Mouse (Mus musculus): Measurements from ENCODE around the gene Dffa.
"Not testable (repeated sequence)": the region's sequence is repeated elsewhere in the genome, so short reads cannot be mapped to it uniquely, and the experiment has no call there.

Dffa gene

DNA sequence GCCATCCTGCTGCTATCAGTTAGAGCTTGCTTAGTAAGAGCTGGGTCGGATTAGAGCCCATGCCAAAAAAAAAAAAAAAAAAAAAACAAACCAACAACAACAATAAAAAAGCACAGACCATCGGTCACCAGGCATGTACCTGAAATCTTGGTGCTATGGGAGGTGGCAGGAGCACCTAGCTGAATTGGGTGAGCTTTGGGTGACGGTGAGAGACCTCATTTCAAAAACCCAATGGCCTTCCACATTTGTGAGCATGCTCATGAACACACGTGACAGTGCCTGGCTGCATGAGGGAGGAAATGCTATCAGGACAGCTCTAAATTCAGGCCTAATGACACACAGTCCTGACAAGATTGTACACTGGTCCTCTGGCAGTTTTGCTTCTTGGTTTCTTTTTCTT is 44.1 kb downstream of the Dffa start:
- DNase-seq (ENCODE audit: low read depth, low spot score) = no peak

DNA sequence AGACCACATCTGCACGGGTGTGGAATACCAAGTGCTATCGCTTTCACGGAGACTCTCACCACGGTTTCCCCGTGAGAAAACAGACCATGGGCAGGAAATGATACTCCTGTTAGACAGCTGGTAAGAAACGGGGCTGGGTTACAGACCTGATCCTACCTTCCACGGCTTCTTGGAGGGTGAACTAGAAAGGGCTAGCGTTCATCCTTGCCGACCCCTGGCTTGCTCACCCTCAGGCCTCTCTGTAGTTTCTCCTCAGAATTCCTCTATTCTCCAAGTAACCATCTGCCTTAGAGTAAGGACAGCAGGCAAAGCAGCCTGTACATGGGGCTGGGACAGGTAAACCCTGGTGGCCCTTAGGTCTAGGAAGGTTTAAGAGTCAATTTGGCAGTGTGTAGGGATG is 45.2 kb downstream of the Dffa start:
- no peak for DNase-seq (ENCODE audit: low read depth, low spot score)

DNA sequence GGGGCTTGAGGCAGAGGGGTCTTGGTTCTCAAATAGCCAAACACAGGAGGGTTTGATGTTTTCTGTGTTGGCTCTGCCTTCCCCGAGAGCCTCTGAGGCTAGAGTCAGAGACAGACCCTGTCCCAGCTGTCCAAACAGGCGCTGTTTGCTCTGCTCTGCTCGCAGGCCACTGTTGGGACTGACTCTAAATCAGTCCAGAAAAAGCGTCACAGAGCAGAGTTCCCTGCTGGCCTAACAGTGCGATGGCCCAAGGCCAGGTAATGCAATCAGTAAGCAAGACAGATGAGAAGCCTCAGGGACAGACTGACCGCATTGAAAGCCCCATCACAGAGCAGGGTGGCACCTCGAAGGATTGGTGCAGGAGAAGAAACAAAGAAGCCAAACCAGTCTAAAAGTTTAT is 45.7 kb downstream of the Dffa start:
- no peak for DNase-seq (ENCODE audit: low read depth, low spot score)

DNA sequence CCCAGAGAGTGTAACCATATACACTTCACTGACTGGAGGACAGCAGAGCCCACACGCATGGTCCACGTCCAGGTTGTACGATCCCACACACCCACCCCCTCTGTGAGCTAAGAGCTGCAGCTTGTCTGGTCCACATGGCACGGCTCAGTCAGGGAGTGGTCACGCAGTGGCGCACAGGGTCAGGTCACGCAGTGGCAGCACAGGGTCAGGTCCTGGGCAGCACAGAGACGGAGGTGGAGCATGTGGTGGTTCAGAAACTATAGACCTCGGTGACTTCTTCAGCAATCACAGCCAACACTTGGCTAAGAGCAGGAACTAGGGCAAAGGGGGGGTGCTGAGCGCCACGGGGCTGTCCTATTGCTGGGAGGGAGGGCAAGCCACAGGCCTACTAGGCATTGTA is 46.3 kb downstream of the Dffa start:
- DNase-seq (ENCODE audit: low read depth, low spot score) = no peak

DNA sequence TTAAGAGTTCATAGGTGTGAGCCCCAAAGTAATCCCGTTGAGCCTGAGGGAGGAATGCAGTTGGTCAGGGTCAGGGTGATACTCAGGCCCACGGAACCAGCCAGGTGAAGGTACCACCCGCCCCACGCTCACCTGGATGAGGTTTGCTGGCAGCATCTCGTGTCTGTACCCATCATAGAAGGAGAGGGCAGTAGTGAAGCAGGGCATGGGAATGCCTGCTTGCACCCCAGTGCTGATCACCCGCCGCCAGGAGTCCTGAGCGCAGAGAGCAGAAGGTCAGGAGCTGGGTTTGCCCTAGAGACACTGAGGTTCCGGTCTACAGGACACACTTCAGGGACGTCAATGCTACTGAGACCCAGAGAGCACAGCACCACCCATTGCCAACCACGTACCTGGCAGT is 46.8 kb downstream of the Dffa start:
- no peak for DNase-seq (ENCODE audit: low read depth, low spot score)

DNA sequence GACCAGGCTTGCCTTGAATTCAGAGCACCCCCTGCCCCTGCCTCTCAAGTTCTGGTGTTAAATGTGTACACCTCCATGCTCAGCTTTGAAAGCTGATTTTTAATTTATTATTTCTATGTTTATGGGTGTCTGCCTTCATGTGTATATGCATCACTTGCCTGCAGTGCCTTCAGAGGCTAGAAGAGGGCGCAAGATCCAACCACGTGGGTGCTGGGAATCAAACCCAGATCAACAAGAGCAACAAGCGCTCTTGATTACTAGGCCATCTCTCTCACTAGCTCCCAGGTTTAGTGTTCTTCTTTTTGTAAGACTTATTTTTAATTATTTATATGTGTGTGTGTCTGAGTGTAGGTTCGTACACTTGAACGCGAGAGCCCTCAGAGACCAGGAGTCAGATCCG is 50.9 kb downstream of the Dffa start:
- DNase-seq (ENCODE audit: low read depth, low spot score) = no peak

DNA sequence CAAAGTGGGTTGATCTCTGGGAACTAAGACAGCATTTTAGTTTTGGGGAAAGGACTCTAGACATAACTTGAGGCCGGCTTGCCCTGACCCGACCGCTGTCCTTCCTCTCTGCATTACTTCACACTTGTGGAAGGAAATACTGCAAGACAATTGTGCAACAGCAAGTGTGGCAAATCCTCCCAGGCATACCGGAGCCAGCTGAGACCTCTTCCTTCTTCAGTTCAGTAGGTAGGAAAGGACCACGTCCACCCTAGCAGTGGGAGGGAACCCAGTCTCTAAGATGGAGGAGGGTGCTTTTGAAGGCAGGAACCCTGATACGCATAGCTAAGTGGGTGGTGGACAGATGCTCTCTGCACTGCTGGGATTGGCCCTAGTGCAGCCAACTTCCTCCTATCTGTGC is 51.8 kb downstream of the Dffa start:
- DNase-seq (ENCODE audit: low read depth, low spot score) = no peak

DNA sequence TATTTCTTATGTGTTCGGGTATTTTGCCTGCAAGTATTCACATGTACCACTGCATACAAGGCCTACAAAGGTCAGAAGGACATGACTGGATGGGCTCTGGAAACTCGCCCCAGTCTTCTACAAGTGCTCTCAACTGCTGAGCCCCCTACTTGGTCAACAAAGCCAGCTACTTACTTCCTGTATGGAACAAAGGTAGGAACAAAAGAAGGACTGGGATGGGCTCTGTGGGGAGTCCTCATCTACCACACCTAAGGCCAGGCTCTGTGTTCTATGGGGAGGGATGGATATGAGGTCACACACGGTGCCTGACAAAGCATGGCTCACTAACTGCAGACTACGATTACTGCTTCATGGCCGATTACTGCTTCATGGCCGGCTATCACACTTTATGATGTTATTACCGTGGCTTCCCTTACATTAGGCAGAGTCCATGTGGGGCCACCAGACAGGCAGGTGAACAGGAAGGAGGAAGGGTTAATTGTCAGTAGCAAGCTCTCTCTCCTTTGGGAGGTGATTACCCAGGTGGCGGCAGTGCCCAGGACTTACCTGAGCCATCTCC is 53.5 kb downstream of the Dffa start:
- no peak for DNase-seq (ENCODE audit: low read depth, low spot score)

DNA sequence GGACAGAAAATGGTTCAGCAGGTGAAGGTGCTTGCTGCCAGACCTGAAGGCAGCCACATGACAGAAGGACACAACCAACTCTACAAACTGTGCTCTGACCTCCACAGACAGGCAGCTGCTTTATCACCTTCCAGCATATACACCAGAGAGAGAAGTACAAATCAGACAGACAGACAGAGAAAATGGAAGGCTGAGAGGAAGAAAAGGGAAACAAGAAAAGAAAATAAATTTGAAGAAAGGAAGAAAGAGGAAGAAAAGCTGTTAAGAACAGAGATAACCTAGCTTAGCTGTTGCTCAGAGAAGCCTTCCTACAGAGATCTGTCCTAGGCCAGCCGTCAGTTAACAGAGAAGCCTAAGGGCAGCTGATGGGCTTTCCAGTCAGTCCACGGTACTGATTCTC is 55.3 kb downstream of the Dffa start:
- no peak for DNase-seq (ENCODE audit: low read depth, low spot score)

DNA sequence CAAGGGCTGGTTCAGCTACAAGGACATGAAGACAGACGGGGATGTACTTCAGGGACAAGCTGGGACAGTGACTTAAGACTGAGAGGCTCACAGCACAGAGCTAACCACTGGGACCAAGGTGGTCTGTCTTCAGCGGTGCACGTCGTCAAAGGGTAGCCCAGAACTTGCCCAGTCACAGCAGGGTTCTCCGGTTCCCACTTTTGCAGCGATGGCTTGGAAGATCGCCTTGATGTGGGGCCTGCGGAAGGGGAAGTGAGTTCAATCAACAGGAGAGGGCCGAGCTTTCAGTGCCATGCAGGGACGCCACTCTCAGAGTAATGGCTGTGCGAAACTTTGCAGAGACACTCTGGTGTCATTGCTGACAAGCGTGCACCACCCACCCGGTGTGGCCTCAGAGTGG is 55.9 kb downstream of the Dffa start:
- no peak for DNase-seq (ENCODE audit: low read depth, low spot score)

DNA sequence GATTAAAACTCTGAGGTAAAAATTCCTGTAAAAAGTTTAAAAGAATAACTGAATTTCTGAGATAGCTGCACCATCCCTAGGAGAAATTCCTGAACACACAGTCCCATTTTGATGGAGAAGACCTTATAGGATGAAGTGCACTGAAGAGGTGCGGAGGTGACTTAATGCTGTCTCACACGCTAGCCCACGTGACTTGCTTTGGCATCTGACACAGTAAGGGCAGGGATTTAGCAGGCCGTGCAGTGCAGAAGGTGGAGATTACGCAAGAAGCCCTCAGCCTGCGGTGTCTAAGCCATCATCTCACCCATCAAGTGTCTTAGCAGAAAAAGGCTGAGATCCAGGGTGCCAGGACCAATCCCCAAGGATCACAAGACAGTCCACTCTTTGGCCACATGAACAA is 57.2 kb downstream of the Dffa start:
- DNase-seq (ENCODE audit: low read depth, low spot score) = no peak

DNA sequence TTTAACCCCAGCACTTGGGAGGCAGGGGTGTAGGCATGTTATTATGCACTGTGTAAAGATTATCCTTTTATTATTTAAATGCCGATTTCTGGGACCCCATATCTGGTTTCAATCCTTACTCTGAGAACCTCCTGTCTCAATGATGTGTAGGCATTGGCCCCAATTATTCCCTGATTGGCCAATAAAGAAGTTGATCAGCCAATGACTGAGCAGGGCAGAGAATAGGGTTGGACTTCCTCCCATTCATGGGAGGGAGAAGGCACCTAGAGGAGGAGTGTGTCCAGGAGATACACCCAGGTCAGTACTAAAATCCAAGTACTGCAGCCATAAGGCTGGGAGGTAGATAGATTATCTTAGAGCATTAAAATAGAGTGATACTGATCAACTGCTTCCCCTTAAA is 59.2 kb downstream of the Dffa start:
- DNase-seq (ENCODE audit: low read depth, low spot score) = no peak

DNA sequence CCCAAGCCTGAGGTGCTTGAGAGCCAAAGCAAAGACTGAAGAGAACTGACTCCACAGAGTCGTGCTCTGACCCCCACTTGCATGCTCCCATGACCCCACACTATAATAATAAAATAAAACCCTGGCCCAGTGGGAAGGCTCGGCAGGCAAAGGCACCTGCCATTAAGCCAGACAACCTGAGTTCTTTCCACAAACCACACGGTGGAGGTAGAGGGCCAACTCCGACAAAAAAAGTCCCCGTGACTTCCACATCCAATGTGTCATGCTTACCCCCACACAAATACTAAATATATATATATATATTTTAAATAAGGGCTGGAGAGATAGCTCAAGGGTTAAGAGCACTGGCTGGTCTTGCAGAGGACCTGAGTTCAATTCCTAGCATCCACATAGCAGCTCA is 60.2 kb downstream of the Dffa start:
- no peak for DNase-seq (ENCODE audit: low read depth, low spot score)

DNA sequence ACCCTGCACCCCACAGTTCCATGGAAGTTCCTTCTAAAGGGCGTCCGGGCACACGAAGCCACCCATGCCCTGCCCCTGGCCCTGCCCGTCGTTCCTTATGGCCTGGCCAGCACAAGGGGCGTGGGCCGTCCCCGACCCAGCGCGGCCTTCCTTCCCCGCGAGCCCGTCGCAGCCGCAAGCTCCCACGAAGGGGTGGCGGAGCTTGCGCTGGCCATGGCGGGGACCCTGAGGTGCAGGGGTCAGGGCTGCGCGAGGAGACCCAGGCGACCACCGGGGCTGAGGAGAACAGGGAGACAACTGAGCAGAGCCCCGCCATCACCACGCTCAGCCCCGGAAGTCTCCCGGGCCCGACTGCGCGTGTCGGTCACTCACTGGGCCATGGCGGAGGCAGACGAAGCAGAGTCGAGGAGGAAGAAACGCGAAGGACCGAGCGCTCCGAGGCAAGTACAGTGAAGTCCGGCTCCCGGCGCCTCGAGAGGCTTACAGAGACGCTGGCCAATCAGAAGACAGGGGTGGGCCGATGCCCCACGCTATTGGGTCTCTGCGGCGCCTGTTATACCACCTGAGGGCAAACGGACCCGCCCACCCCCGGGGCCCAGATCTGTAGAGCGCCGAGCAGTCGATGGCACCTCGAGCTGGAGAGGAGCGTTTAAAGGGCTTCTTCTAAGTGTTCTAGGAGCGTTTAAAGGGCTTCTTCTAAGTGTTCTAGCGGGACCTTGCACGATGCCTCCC is 62.4 kb downstream of the Dffa start, which contains the start of gene Pgd:
Pgd (minus strand) TSS at position 557 of the 732 bp plus-strand sequence.
- DNase-seq (ENCODE audit: low read depth, low spot score) = peak; percentile 96

DNA sequence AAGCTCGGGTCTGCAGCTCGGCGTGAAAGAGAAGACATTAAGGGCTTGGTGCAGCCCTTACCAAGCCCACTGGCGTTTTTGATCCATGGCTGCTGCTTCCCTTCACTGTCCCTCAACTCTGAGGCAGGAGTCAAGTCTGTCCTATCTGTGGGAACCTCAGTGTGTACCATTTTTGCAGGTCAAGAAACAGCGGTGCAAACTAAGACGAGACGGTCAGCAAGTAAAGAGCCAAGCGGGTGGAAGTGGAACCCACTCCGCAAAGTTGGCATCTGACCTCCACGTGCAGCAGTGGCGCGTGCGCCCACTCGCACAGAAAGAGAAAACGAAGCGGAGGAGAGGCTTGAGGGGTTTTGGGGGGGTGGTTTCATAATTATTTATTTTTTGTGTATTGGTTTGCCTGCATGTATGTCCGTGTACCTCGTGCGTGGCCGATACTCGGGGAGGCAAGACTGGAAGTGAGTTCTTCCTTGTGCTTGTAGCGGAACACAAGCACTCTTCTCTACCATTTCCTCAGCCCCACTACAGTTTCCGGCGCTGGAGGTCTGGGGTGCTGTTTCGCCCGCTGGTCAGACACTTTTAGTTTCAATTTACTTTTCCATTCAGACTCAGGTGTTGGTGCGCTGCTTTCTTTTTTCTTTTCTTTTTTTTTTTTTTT is 63.1 kb downstream of the Dffa start:
- peak; percentile 65 for DNase-seq (ENCODE audit: low read depth, low spot score)

DNA sequence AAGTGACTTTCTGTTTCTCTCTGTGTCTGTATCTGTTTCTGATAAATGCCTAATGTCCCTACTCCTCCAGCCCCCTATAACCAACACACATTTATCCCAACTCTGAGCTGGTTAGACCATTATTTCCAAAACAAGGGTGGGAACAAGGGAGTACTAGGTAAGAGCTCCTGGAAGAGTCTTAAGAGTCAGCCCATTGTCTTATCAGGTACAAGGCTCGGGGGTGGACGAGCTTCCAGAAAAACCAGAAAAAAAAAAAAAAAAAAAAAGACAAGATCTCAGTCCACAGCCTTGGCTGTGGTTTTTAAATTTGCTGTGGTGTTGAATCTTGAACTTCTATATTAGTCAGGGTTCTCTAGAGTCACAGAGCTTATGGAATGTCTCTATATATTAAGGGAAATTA is 64.1 kb downstream of the Dffa start:
- no peak for DNase-seq (ENCODE audit: low read depth, low spot score)

DNA sequence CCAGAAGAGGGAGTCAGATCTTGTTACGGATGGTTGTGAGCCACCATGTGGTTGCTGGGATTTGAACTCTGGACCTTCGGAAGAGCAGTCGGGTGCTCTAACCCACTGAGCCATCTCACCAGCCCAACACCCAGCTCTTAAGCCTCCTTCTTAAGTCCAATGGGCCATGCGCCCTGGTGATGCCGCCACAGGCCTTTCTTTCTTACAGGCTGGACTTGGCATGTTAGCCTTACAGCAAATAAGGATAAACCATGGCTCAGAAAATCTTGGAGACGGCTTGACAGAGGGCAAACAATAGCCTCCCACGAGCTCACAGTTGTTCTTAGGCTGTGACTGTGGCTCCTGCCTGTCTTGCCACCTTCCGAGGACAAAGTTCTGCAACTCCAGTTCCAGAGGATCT is 66.0 kb downstream of the Dffa start:
- DNase-seq (ENCODE audit: low read depth, low spot score) = not testable (repeated sequence)
